Mouse (Mus musculus): Measurements from ENCODE around the gene Zyg11b. TPM values are rescaled to one million over a fixed set of nuclear protein-coding genes. Genes with fewer than 3 reads are reported as not detected.

The Zyg11b gene
- polyA plus RNA-seq, 1 experiment from 2014 or later, result 5.2 TPM

DNA sequence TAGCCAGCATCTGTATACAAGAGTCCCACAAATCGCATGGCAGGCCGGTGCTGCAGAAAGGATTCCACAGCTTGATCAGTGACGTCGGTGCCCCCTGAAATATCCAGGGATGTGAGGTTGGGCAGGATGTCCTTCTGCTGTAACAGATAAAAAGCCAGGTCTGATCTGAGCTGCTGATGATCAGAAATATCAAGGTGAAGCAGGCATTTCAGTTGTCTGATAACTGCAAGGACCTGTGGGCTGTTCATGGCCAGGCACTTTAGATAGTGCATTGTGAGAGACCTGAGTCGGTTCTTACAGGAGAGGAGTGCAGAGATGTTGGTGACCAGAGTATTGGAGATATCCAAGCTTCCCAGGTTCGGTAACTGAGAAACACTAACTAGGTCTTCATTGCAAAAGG is 96.3 kb downstream of the Zyg11b start:
- Histone ChIP-seq H3K4me1 (ENCODE audit: insufficient read depth, low read depth, low read length) (no peaks in the 10 kb centered on the region), H3K27me3 (replicated peaks; ENCODE audit: insufficient read depth, low read length) (no peaks in the 10 kb centered on the region), H3K4me3 (ENCODE audit: low read depth, low read length) (no peak overlapping the region), H3K36me3 (ENCODE audit: insufficient read depth, low read length) (no peaks in the 10 kb centered on the region), H3K4me2 (replicated peaks; ENCODE audit: low read depth, low read length) (no peak overlapping the region), H3K27ac (ENCODE audit: low read length) (no peak overlapping the region), H3K9me3 (ENCODE audit: low read length) (no peaks in the 10 kb centered on the region), H3K9ac (replicated peaks; ENCODE audit: low read depth) (no peak overlapping the region)
- DNase-seq (ENCODE audit: low spot score), result no peak
- ATAC-seq, result no peak
- 86% methylated on average over 6 of the region's 6 CpGs for WGBS
- TF ChIP-seq CTCF (IDR thresholded peaks at IDR 0.05) (no peak), EP300 (IDR thresholded peaks at IDR 0.05) (no peak)

- no peak overlapping the region for H3K9ac ChIP-seq (replicated peaks; ENCODE audit: low read depth)
- WGBS, result 56% methylated on average over 2 of the region's 2 CpGs
- TF ChIP-seq CTCF (IDR thresholded peaks at IDR 0.05), result no peak
- TF ChIP-seq EP300 (IDR thresholded peaks at IDR 0.05), result no peak
Observed at GRCm38 (mm10) chr4:108199236-108199635, 101.7 kb downstream of the Zyg11b start.

DNA sequence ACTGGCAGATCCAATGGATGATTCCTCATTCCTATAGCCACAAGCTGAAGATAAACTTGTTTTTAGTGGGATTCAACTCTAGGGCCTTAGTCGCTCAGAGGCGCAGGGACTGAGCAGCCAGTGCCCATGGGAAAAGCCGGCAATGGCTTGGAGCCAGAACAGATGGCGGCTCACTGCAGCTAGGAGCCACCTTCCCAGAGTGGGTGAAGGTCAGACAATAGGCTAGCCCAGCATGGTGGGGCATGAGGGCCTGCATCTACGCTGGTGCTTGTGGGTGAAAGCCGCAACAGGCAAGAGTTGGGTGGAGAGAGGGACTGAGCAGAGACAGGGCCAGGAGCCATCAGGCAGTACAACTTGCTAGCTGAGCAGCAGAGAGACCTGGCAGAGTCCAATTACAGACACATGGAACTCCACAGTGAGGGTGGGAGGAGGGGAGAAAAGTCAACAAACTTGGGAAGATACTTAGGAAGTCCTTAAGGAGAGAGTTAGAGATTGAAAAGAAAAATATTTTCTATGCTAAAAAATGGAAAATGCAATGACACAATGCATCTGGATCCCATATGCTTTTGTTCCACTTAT is 104.5 kb downstream of the Zyg11b start:
- Histone ChIP-seq H3K4me2 (replicated peaks; ENCODE audit: low read depth, low read length) (no peak overlapping the region), H3K4me1 (ENCODE audit: insufficient read depth, low read depth, low read length) (no peaks in the 10 kb centered on the region), H3K27me3 (replicated peaks; ENCODE audit: insufficient read depth, low read length) (no peaks in the 10 kb centered on the region), H3K36me3 (ENCODE audit: insufficient read depth, low read length) (no peaks in the 10 kb centered on the region), H3K27ac (ENCODE audit: low read length) (no peak overlapping the region), H3K9ac (replicated peaks; ENCODE audit: low read depth) (no peak overlapping the region), H3K9me3 (ENCODE audit: low read length) (no peaks in the 10 kb centered on the region), H3K4me3 (ENCODE audit: low read depth, low read length) (no peak overlapping the region)
- DNase-seq (ENCODE audit: low spot score) (peak; percentile 7), ATAC-seq (no peak)
- WGBS, result 55% methylated on average over 6 of the region's 6 CpGs
- TF ChIP-seq EP300 (IDR thresholded peaks at IDR 0.05) (no peak), CTCF (IDR thresholded peaks at IDR 0.05) (no peak)

More at GRCm38 (mm10) chr4:108199236-108199635, 101.7 kb downstream of the Zyg11b start:
- no peak for DNase-seq (ENCODE audit: low spot score)
- Histone ChIP-seq H3K36me3 (ENCODE audit: insufficient read depth, low read length) (no peaks in the 10 kb centered on the region), H3K4me2 (replicated peaks; ENCODE audit: low read depth, low read length) (no peak overlapping the region), H3K27ac (ENCODE audit: low read length) (no peak overlapping the region), H3K4me3 (ENCODE audit: low read depth, low read length) (no peak overlapping the region), H3K9me3 (ENCODE audit: low read length) (no peaks in the 10 kb centered on the region), H3K4me1 (ENCODE audit: insufficient read depth, low read depth, low read length) (no peaks in the 10 kb centered on the region), H3K27me3 (replicated peaks; ENCODE audit: insufficient read depth, low read length) (no peaks in the 10 kb centered on the region)
- ATAC-seq, result no peak

GRCm38 (mm10) chr4:108192821-108193323 is 108.0 kb downstream of the Zyg11b start:
- H3K4me3 ChIP-seq (ENCODE audit: low read depth, low read length), result no peak overlapping the region
- no peak for DNase-seq (ENCODE audit: low spot score)
- no peaks in the 10 kb centered on the region for H3K36me3 ChIP-seq (ENCODE audit: insufficient read depth, low read length)
- WGBS, result 69% methylated on average over 2 of the region's 2 CpGs
- no peak overlapping the region for H3K27ac ChIP-seq (ENCODE audit: low read length)
- no peaks in the 10 kb centered on the region for H3K4me1 ChIP-seq (ENCODE audit: insufficient read depth, low read depth, low read length)
- H3K27me3 ChIP-seq (replicated peaks; ENCODE audit: insufficient read depth, low read length), result no peaks in the 10 kb centered on the region
- no peak for TF ChIP-seq EP300 (IDR thresholded peaks at IDR 0.05)
- no peak for TF ChIP-seq CTCF (IDR thresholded peaks at IDR 0.05)
- no peak overlapping the region for H3K4me2 ChIP-seq (replicated peaks; ENCODE audit: low read depth, low read length)
- H3K9ac ChIP-seq (replicated peaks; ENCODE audit: low read depth), result no peak overlapping the region
- ATAC-seq, result no peak
- no peaks in the 10 kb centered on the region for H3K9me3 ChIP-seq (ENCODE audit: low read length)

GRCm38 (mm10) chr4:108182278-108182677 is 118.6 kb downstream of the Zyg11b start:
- no peak overlapping the region for H3K27ac ChIP-seq (ENCODE audit: low read length)
- no peak overlapping the region for H3K4me3 ChIP-seq (ENCODE audit: low read depth, low read length)
- H3K4me2 ChIP-seq (replicated peaks; ENCODE audit: low read depth, low read length), result no peak overlapping the region
- H3K9me3 ChIP-seq (ENCODE audit: low read length), result no peaks in the 10 kb centered on the region
- H3K9ac ChIP-seq (replicated peaks; ENCODE audit: low read depth), result no peak overlapping the region
- TF ChIP-seq CTCF (IDR thresholded peaks at IDR 0.05), result no peak
- no peak for TF ChIP-seq EP300 (IDR thresholded peaks at IDR 0.05)
- DNase-seq (ENCODE audit: low spot score), result no peak
- ATAC-seq, result no peak
- no peaks in the 10 kb centered on the region for H3K27me3 ChIP-seq (replicated peaks; ENCODE audit: insufficient read depth, low read length)
- no peaks in the 10 kb centered on the region for H3K36me3 ChIP-seq (ENCODE audit: insufficient read depth, low read length)
- no peaks in the 10 kb centered on the region for H3K4me1 ChIP-seq (ENCODE audit: insufficient read depth, low read depth, low read length)
- 61% methylated on average over 1 of the region's 1 CpGs for WGBS

Other genes with a start within 250 kb of the Zyg11b start
- gene Podn, start 204.7 kb downstream of the Zyg11b start, polyA plus RNA-seq (2015; fragmentation: Nextera tagmentation; extraction: Ambion mirVana), result 2.8 and 3.3 TPM in 2 replicates
- gene Scp2, start 156.1 kb downstream of the Zyg11b start, polyA plus RNA-seq (2015; fragmentation: Nextera tagmentation; extraction: Ambion mirVana), result 495 and 532 TPM in 2 replicates
- gene Echdc2, start 135.7 kb downstream of the Zyg11b start, polyA plus RNA-seq (2015; fragmentation: Nextera tagmentation; extraction: Ambion mirVana), result 43.4 and 52.8 TPM in 2 replicates
- not detected in 2 replicates for gene Zyg11a, start 83.0 kb downstream of the Zyg11b start, polyA plus RNA-seq (2015; fragmentation: Nextera tagmentation; extraction: Ambion mirVana)
- 25.3 and 31.9 TPM in 2 replicates for gene Coa7, start 27.0 kb upstream of the Zyg11b start, polyA plus RNA-seq (2015; fragmentation: Nextera tagmentation; extraction: Ambion mirVana)
- 0.83 and 1.1 TPM in 2 replicates for gene Shisal2a, start 82.3 kb upstream of the Zyg11b start, polyA plus RNA-seq (2015; fragmentation: Nextera tagmentation; extraction: Ambion mirVana)
- 68.5 and 70.3 TPM in 2 replicates for gene Gpx7, start 105.9 kb upstream of the Zyg11b start, polyA plus RNA-seq (2015; fragmentation: Nextera tagmentation; extraction: Ambion mirVana)
- gene Tut4, start 158.3 kb upstream of the Zyg11b start, polyA plus RNA-seq (2015; fragmentation: Nextera tagmentation; extraction: Ambion mirVana), result 40.5 and 43.0 TPM in 2 replicates

Data from lung, postnatal 0 days (tissue).